Mouse (Mus musculus) mature B cell (primary cell): Measurements from ENCODE around the gene Gm8871.
"Not testable (repeated sequence)": the region's sequence is repeated elsewhere in the genome, so short reads cannot be mapped to it uniquely, and the experiment has no call there.

Experiments used
- in situ Hi-C: fragments of 300-500 bp; cut with MboI; formaldehyde crosslinking; loops from 2 replicates; pipeline ENCODE4 v1.14.3; 2019

Gene Gm8871

GRCm38 (mm10) chr5:10947505-10947904 is at the start of gene Gm8871, which contains the start of gene Gm8857:
Gm8871 (plus strand) TSS chr5:10947805.
Gm8857 (plus strand) TSS chr5:10947807.
- in situ Hi-C loops: not testable (repeated sequence)

- in situ Hi-C loops: not testable (repeated sequence)
Observed at GRCm38 (mm10) chr5:10953512-10953911, 5.9 kb downstream of the Gm8871 start.

GRCm38 (mm10) chr5:10958057-10958456 is 10.5 kb downstream of the Gm8871 start:
- in situ Hi-C loops: not testable (repeated sequence)
